Mouse (Mus musculus): ENCODE data around the gene Etnk1.
"Not testable (repeated sequence)": the region's sequence is repeated elsewhere in the genome, so short reads cannot be mapped to it uniquely, and the experiment has no call there.

GRCm38 (mm10) chr6:143172683-143173082 is 5.7 kb downstream of the Etnk1 start:
- not testable (repeated sequence) for TF ChIP-seq TAL1 (conservative IDR thresholded peaks at IDR 0.05; ENCODE audit: low read depth, low read length); CTCF (IDR thresholded peaks at IDR 0.05; ENCODE audit: low read depth, low read length); GATA1 (IDR thresholded peaks at IDR 0.05; ENCODE audit: borderline replicate concordance, low read length); POLR2AphosphoS5 (IDR thresholded peaks at IDR 0.05; ENCODE audit: insufficient replicate concordance, low read depth, low read length)
